Mouse (Mus musculus): ENCODE data around the gene Pdxdc1. TPM values are rescaled to one million over a fixed set of nuclear protein-coding genes. Genes with fewer than 3 reads are reported as not detected.

Gene Pdxdc1
- polyA plus RNA-seq, 1 experiment: 57.0 TPM

DNA sequence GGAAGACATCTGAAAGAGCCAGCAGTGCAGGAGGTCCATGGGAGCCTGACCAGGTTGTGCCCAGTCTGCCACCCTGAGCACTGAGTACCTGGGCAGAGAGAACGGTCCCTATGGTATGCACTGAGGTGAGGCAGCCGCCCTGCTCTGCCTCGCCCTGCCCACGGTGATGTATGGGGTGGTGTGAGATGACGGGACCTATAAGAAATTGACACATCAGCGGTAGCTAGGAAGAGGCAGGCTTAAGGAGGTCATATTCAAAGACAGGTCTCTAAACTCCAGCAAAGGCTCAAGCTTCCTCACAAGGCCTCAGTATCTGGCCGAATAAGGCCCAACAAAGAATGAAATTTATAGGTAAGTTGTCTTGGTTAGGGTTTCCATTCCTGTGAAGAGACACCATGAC lies 18.9 kb upstream of the Pdxdc1 start:
- TF ChIP-seq E2F4 (IDR thresholded peaks at IDR 0.05; ENCODE audit: insufficient read depth) (no peak), USF1 (IDR thresholded peaks at IDR 0.05; ENCODE audit: low read depth) (no peak), REST (IDR thresholded peaks at IDR 0.05; ENCODE audit: insufficient read depth, insufficient read length) (no peak), CEBPB (IDR thresholded peaks at IDR 0.05; ENCODE audit: insufficient read depth, poor library complexity, severe bottlenecking) (no peak), SRF (IDR thresholded peaks at IDR 0.05; ENCODE audit: control insufficient read depth, insufficient read length, low read depth) (no peak), POLR2A (IDR thresholded peaks at IDR 0.05; ENCODE audit: insufficient read length, low read depth) (no peak), MAX (IDR thresholded peaks at IDR 0.05; ENCODE audit: low read depth) (no peak), POLR2AphosphoS2 (IDR thresholded peaks at IDR 0.05; ENCODE audit: insufficient read length, low read depth) (no peak), TCF12 (IDR thresholded peaks at IDR 0.05; ENCODE audit: insufficient read depth, poor library complexity, severe bottlenecking) (no peak), TCF3 (IDR thresholded peaks at IDR 0.05; ENCODE audit: insufficient read length, low read depth) (no peak), MYOG (IDR thresholded peaks at IDR 0.05; ENCODE audit: control insufficient read depth in 1 of 3, insufficient read depth in 1 of 3, insufficient read length in 2 of 3, low read depth in 2 of 3) (no peak), MYOD1 (IDR thresholded peaks at IDR 0.05; ENCODE audit: control insufficient read depth in 1 of 3, insufficient read length in 2 of 3, low read depth in 2 of 3) (no peak)
- H3K27me3 ChIP-seq (ENCODE audit: control insufficient read depth, insufficient read depth, insufficient read length): no peaks in the 10 kb centered on the region
- H3K4me2 ChIP-seq (ENCODE audit: low read depth): no peak overlapping the region

DNA sequence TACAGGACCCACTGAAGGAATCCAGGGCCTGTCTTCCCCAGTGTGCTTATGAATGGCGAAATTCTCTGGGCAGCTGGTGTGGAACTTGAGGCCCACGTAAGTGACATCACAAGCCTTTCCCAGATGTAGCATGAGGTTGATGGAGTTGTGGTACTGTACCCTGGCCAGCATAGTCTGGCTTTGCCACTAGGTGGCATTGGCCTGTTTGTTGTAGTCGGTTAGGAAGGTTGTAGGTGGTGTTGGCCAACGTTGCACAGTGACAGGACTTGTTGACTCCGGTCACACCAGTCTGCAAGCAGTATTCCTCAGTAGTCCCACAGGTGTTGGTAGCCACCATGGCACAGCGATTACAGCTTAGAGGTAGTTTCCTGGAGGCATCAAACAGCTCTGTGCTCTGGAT lies 18.1 kb upstream of the Pdxdc1 start:
- Histone ChIP-seq H3K27me3 (ENCODE audit: control insufficient read depth, insufficient read depth, insufficient read length) (no peaks in the 10 kb centered on the region), H3K4me3 (no peak overlapping the region), H3K36me3 (ENCODE audit: control insufficient read depth, insufficient read depth) (no peaks in the 10 kb centered on the region), H3K79me2 (ENCODE audit: control insufficient read depth, insufficient read depth) (no peaks in the 10 kb centered on the region), H3ac (ENCODE audit: control insufficient read depth, insufficient read length) (no peak overlapping the region), H3K4me2 (ENCODE audit: low read depth) (no peak overlapping the region)
- no peak for TF ChIP-seq REST (IDR thresholded peaks at IDR 0.05; ENCODE audit: insufficient read depth, insufficient read length)
- TF ChIP-seq TCF12 (IDR thresholded peaks at IDR 0.05; ENCODE audit: insufficient read depth, poor library complexity, severe bottlenecking): no peak
- TF ChIP-seq POLR2AphosphoS2 (IDR thresholded peaks at IDR 0.05; ENCODE audit: insufficient read length, low read depth): no peak
- TF ChIP-seq E2F4 (IDR thresholded peaks at IDR 0.05; ENCODE audit: insufficient read depth): no peak
- TF ChIP-seq POLR2A (IDR thresholded peaks at IDR 0.05; ENCODE audit: insufficient read length, low read depth): no peak
- no peak for TF ChIP-seq SRF (IDR thresholded peaks at IDR 0.05; ENCODE audit: control insufficient read depth, insufficient read length, low read depth)
- TF ChIP-seq CEBPB (IDR thresholded peaks at IDR 0.05; ENCODE audit: insufficient read depth, poor library complexity, severe bottlenecking): no peak
- TF ChIP-seq MYOG (IDR thresholded peaks at IDR 0.05; ENCODE audit: control insufficient read depth in 1 of 3, insufficient read depth in 1 of 3, insufficient read length in 2 of 3, low read depth in 2 of 3): no peak
- TF ChIP-seq TCF3 (IDR thresholded peaks at IDR 0.05; ENCODE audit: insufficient read length, low read depth): no peak
- TF ChIP-seq USF1 (IDR thresholded peaks at IDR 0.05; ENCODE audit: low read depth): no peak
- no peak for TF ChIP-seq MAX (IDR thresholded peaks at IDR 0.05; ENCODE audit: low read depth)
- no peak for TF ChIP-seq MYOD1 (IDR thresholded peaks at IDR 0.05; ENCODE audit: control insufficient read depth in 1 of 3, insufficient read length in 2 of 3, low read depth in 2 of 3)

More for the DNA sequence above, 18.9 kb upstream of the Pdxdc1 start:
- no peaks in the 10 kb centered on the region for H3K36me3 ChIP-seq (ENCODE audit: control insufficient read depth, insufficient read depth)
- no peak overlapping the region for H3K4me3 ChIP-seq
- H3K79me2 ChIP-seq (ENCODE audit: control insufficient read depth, insufficient read depth): no peaks in the 10 kb centered on the region
- no peak overlapping the region for H3ac ChIP-seq (ENCODE audit: control insufficient read depth, insufficient read length)

DNA sequence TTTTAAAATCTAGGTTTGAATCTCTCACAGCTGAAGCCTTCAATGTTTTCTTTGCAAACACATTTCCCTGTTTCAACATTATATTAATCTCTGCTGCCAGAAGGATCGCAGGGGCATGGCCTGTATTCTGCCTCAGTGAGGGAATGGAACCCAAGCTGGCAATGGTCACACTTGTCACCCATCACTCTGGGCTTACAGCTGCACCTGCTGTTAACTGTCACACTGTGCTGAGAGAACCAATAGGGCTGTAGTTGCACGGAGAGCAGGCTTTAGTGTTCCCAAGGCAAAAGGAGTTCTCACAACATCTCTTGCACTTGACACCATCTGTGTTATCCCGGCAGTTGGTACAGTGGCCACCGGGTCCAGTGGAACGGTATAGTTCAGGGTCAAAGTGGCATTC lies 17.2 kb upstream of the Pdxdc1 start:
- no peaks in the 10 kb centered on the region for H3K27me3 ChIP-seq (ENCODE audit: control insufficient read depth, insufficient read depth, insufficient read length)
- H3K79me2 ChIP-seq (ENCODE audit: control insufficient read depth, insufficient read depth): no peaks in the 10 kb centered on the region
- H3ac ChIP-seq (ENCODE audit: control insufficient read depth, insufficient read length): no peak overlapping the region
- no peaks in the 10 kb centered on the region for H3K36me3 ChIP-seq (ENCODE audit: control insufficient read depth, insufficient read depth)
- H3K4me2 ChIP-seq (ENCODE audit: low read depth): no peak overlapping the region
- no peak overlapping the region for H3K4me3 ChIP-seq
- TF ChIP-seq REST (IDR thresholded peaks at IDR 0.05; ENCODE audit: insufficient read depth, insufficient read length) (no peak), POLR2A (IDR thresholded peaks at IDR 0.05; ENCODE audit: insufficient read length, low read depth) (no peak), USF1 (IDR thresholded peaks at IDR 0.05; ENCODE audit: low read depth) (no peak), E2F4 (IDR thresholded peaks at IDR 0.05; ENCODE audit: insufficient read depth) (no peak), MYOD1 (IDR thresholded peaks at IDR 0.05; ENCODE audit: control insufficient read depth in 1 of 3, insufficient read length in 2 of 3, low read depth in 2 of 3) (peak in 2 of 3 experiments; percentile 39 to 51), POLR2AphosphoS2 (IDR thresholded peaks at IDR 0.05; ENCODE audit: insufficient read length, low read depth) (peak; percentile 28), SRF (IDR thresholded peaks at IDR 0.05; ENCODE audit: control insufficient read depth, insufficient read length, low read depth) (no peak), TCF3 (IDR thresholded peaks at IDR 0.05; ENCODE audit: insufficient read length, low read depth) (no peak), CEBPB (IDR thresholded peaks at IDR 0.05; ENCODE audit: insufficient read depth, poor library complexity, severe bottlenecking) (no peak)

DNA sequence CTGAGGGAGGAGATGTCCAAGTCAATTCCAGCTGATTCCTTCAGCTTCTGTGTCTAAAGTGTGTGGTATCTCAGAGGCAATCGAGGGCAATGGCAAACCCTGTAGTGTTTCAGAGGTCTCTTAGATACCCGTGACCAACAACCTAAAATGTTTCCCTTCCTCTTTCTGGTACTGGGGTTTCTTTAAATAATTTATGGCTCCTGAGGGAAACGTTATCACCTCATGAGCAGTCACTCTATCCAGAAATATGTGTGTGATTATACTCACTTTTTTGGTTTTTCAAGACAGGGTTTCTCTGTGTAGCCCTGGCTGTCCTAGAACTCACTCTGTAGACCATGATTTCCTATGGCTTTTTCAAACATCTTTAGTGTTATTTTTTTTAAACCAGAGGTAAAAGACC lies 4.4 kb upstream of the Pdxdc1 start:
- TF ChIP-seq MYOD1 (IDR thresholded peaks at IDR 0.05; ENCODE audit: control insufficient read depth in 1 of 3, insufficient read length in 2 of 3, low read depth in 2 of 3) (no peak), TCF3 (IDR thresholded peaks at IDR 0.05; ENCODE audit: insufficient read length, low read depth) (no peak), CEBPB (IDR thresholded peaks at IDR 0.05; ENCODE audit: insufficient read depth, poor library complexity, severe bottlenecking) (no peak), USF1 (IDR thresholded peaks at IDR 0.05; ENCODE audit: low read depth) (no peak), MYOG (IDR thresholded peaks at IDR 0.05; ENCODE audit: control insufficient read depth in 1 of 3, insufficient read depth in 1 of 3, insufficient read length in 2 of 3, low read depth in 2 of 3) (no peak), SRF (IDR thresholded peaks at IDR 0.05; ENCODE audit: control insufficient read depth, insufficient read length, low read depth) (no peak), E2F4 (IDR thresholded peaks at IDR 0.05; ENCODE audit: insufficient read depth) (no peak), TCF12 (IDR thresholded peaks at IDR 0.05; ENCODE audit: insufficient read depth, poor library complexity, severe bottlenecking) (no peak), MAX (IDR thresholded peaks at IDR 0.05; ENCODE audit: low read depth) (no peak), REST (IDR thresholded peaks at IDR 0.05; ENCODE audit: insufficient read depth, insufficient read length) (no peak), POLR2AphosphoS2 (IDR thresholded peaks at IDR 0.05; ENCODE audit: insufficient read length, low read depth) (no peak), POLR2A (IDR thresholded peaks at IDR 0.05; ENCODE audit: insufficient read length, low read depth) (no peak)
- Histone ChIP-seq H3K4me3 (no peak overlapping the region), H3ac (ENCODE audit: control insufficient read depth, insufficient read length) (no peak overlapping the region), H3K27me3 (ENCODE audit: control insufficient read depth, insufficient read depth, insufficient read length) (no peaks in the 10 kb centered on the region), H3K36me3 (ENCODE audit: control insufficient read depth, insufficient read depth) (no peaks in the 10 kb centered on the region), H3K4me2 (ENCODE audit: low read depth) (no peak overlapping the region), H3K79me2 (ENCODE audit: control insufficient read depth, insufficient read depth) (peaks cover 13% of the 10 kb centered on the region)
